Mouse (Mus musculus): ENCODE data around the gene Olfr1179. TPM values are rescaled to one million over a fixed set of nuclear protein-coding genes. Genes with fewer than 3 reads are reported as not detected.
"Not testable (repeated sequence)": the region's sequence is repeated elsewhere in the genome, so short reads cannot be mapped to it uniquely, and the experiment has no call there.

Gene Olfr1179
- not detected in 2 replicates for polyA plus RNA-seq (2015; fragmentation: Nextera tagmentation; extraction: Ambion mirVana)

GRCm38 (mm10) chr2:88406353-88406752 is at the start of gene Olfr1179:
TSS of gene Olfr1179 (minus strand) at chr2:88406453.
- Histone ChIP-seq H3K36me3 (ENCODE audit: insufficient read depth, low read length) (no peaks in the 10 kb centered on the region), H3K9ac (replicated peaks; ENCODE audit: low read length) (no peak within 1 kb of the TSS), H3K4me1 (ENCODE audit: insufficient read depth, low read length) (no peaks in the 10 kb centered on the region), H3K4me2 (replicated peaks; ENCODE audit: low read depth, low read length) (no peak within 1 kb of the TSS), H3K9me3 (ENCODE audit: low read length) (no peaks in the 10 kb centered on the region), H3K4me3 (ENCODE audit: low read length) (no peak within 1 kb of the TSS), H3K27ac (ENCODE audit: low read length) (no peak within 1 kb of the TSS), H3K27me3 (ENCODE audit: insufficient read depth, low read length) (no peaks in the 10 kb centered on the region)
- no peak for ATAC-seq (ENCODE audit: low FRiP score, low TSS enrichment)
- WGBS: 80% methylated on average over 3 of the region's 3 CpGs

GRCm38 (mm10) chr2:88454567-88454966 is 48.3 kb upstream of the Olfr1179 start, which contains the start of gene Olfr1183:
TSS of gene Olfr1183 (plus strand) at chr2:88454867.
- H3K27ac ChIP-seq (ENCODE audit: low read length); H3K4me2 ChIP-seq (replicated peaks; ENCODE audit: low read depth, low read length); H3K4me1 ChIP-seq (ENCODE audit: insufficient read depth, low read length); ATAC-seq (ENCODE audit: low FRiP score, low TSS enrichment); H3K9ac ChIP-seq (replicated peaks; ENCODE audit: low read length); H3K9me3 ChIP-seq (ENCODE audit: low read length); H3K27me3 ChIP-seq (ENCODE audit: insufficient read depth, low read length); H3K4me3 ChIP-seq (ENCODE audit: low read length); H3K36me3 ChIP-seq (ENCODE audit: insufficient read depth, low read length): not testable (repeated sequence)
- 92% methylated on average over 1 of the region's 1 CpGs for WGBS

GRCm38 (mm10) chr2:88449031-88449430 is 42.8 kb upstream of the Olfr1179 start, which contains the start of gene Gm13757:
TSS of gene Gm13757 (minus strand) at chr2:88449131.
- Histone ChIP-seq H3K4me3 (ENCODE audit: low read length) (no peak within 1 kb of the TSS), H3K27me3 (ENCODE audit: insufficient read depth, low read length) (no peaks in the 10 kb centered on the region), H3K9me3 (ENCODE audit: low read length) (no peaks in the 10 kb centered on the region), H3K4me1 (ENCODE audit: insufficient read depth, low read length) (no peaks in the 10 kb centered on the region), H3K4me2 (replicated peaks; ENCODE audit: low read depth, low read length) (no peak within 1 kb of the TSS), H3K27ac (ENCODE audit: low read length) (no peak within 1 kb of the TSS), H3K36me3 (ENCODE audit: insufficient read depth, low read length) (no peaks in the 10 kb centered on the region), H3K9ac (replicated peaks; ENCODE audit: low read length) (no peak within 1 kb of the TSS)
- ATAC-seq (ENCODE audit: low FRiP score, low TSS enrichment): no peak
- 85% methylated on average over 1 of the region's 1 CpGs for WGBS

GRCm38 (mm10) chr2:88426071-88426470 is 19.8 kb upstream of the Olfr1179 start, which contains the start of gene Olfr1181:
TSS of gene Olfr1181 (minus strand) at chr2:88426171.
- no peak for ATAC-seq (ENCODE audit: low FRiP score, low TSS enrichment)
- Histone ChIP-seq H3K4me2 (replicated peaks; ENCODE audit: low read depth, low read length) (no peak within 1 kb of the TSS), H3K9ac (replicated peaks; ENCODE audit: low read length) (no peak within 1 kb of the TSS), H3K36me3 (ENCODE audit: insufficient read depth, low read length) (no peaks in the 10 kb centered on the region), H3K9me3 (ENCODE audit: low read length) (no peaks in the 10 kb centered on the region), H3K4me1 (ENCODE audit: insufficient read depth, low read length) (no peaks in the 10 kb centered on the region), H3K27me3 (ENCODE audit: insufficient read depth, low read length) (no peaks in the 10 kb centered on the region), H3K4me3 (ENCODE audit: low read length) (no peak within 1 kb of the TSS), H3K27ac (ENCODE audit: low read length) (no peak within 1 kb of the TSS)
- 83% methylated on average over 1 of the region's 1 CpGs for WGBS

- no peak within 1 kb of the TSS for H3K4me2 ChIP-seq (replicated peaks; ENCODE audit: low read depth, low read length)
- 64% methylated on average over 2 of the region's 2 CpGs for WGBS
- H3K9ac ChIP-seq (replicated peaks; ENCODE audit: low read length): no peak within 1 kb of the TSS
- H3K27ac ChIP-seq (ENCODE audit: low read length): no peak within 1 kb of the TSS
- no peaks in the 10 kb centered on the region for H3K36me3 ChIP-seq (ENCODE audit: insufficient read depth, low read length)
- no peak for ATAC-seq (ENCODE audit: low FRiP score, low TSS enrichment)
- H3K27me3 ChIP-seq (ENCODE audit: insufficient read depth, low read length): no peaks in the 10 kb centered on the region
- no peak within 1 kb of the TSS for H3K4me3 ChIP-seq (ENCODE audit: low read length)
- H3K4me1 ChIP-seq (ENCODE audit: insufficient read depth, low read length): no peaks in the 10 kb centered on the region
- H3K9me3 ChIP-seq (ENCODE audit: low read length): no peaks in the 10 kb centered on the region
These were observed 12.8 kb upstream of the Olfr1179 start, which contains the start of gene Olfr1180 for GRCm38 (mm10) chr2:88419051-88419450. TSS of gene Olfr1180 (minus strand) at chr2:88419151.

- WGBS: 87% methylated on average over 1 of the region's 1 CpGs
- Histone ChIP-seq H3K36me3 (ENCODE audit: insufficient read depth, low read length) (no peaks in the 10 kb centered on the region), H3K9me3 (ENCODE audit: low read length) (no peaks in the 10 kb centered on the region), H3K4me3 (ENCODE audit: low read length) (no peak within 1 kb of the TSS), H3K9ac (replicated peaks; ENCODE audit: low read length) (no peak within 1 kb of the TSS), H3K27me3 (ENCODE audit: insufficient read depth, low read length) (no peaks in the 10 kb centered on the region), H3K4me2 (replicated peaks; ENCODE audit: low read depth, low read length) (no peak within 1 kb of the TSS), H3K4me1 (ENCODE audit: insufficient read depth, low read length) (no peaks in the 10 kb centered on the region), H3K27ac (ENCODE audit: low read length) (no peak within 1 kb of the TSS)
- no peak for ATAC-seq (ENCODE audit: low FRiP score, low TSS enrichment)
These were observed 19.5 kb downstream of the Olfr1179 start, which contains the start of gene Olfr1178 for GRCm38 (mm10) chr2:88386762-88387161. TSS of gene Olfr1178 (plus strand) at chr2:88387062.

- Histone ChIP-seq H3K27ac (ENCODE audit: low read length) (no peak overlapping the region), H3K4me2 (replicated peaks; ENCODE audit: low read depth, low read length) (no peak overlapping the region)
- no peak for ATAC-seq (ENCODE audit: low FRiP score, low TSS enrichment)
These were observed 49.9 kb downstream of the Olfr1179 start for GRCm38 (mm10) chr2:88356304-88356703.

More at GRCm38 (mm10) chr2:88356304-88356703, 49.9 kb downstream of the Olfr1179 start:
- no peaks in the 10 kb centered on the region for H3K36me3 ChIP-seq (ENCODE audit: insufficient read depth, low read length)
- H3K9me3 ChIP-seq (ENCODE audit: low read length): no peaks in the 10 kb centered on the region
- no peak overlapping the region for H3K4me3 ChIP-seq (ENCODE audit: low read length)
- H3K4me1 ChIP-seq (ENCODE audit: insufficient read depth, low read length): no peaks in the 10 kb centered on the region
- no peak overlapping the region for H3K9ac ChIP-seq (replicated peaks; ENCODE audit: low read length)
- H3K27me3 ChIP-seq (ENCODE audit: insufficient read depth, low read length): no peaks in the 10 kb centered on the region
- 3% methylated on average over 2 of the region's 2 CpGs for WGBS

Other genes with a start within 250 kb of the Olfr1179 start
- gene Olfr1168, start 224.6 kb downstream of the Olfr1179 start, polyA plus RNA-seq (2015; fragmentation: Nextera tagmentation; extraction: Ambion mirVana): not detected in 2 replicates
- not detected in 2 replicates for gene Olfr1170, start 178.1 kb downstream of the Olfr1179 start, polyA plus RNA-seq (2015; fragmentation: Nextera tagmentation; extraction: Ambion mirVana)
- not detected in 2 replicates for gene Olfr1173, start 126.6 kb downstream of the Olfr1179 start, polyA plus RNA-seq (2015; fragmentation: Nextera tagmentation; extraction: Ambion mirVana)
- not detected in 2 replicates for gene Olfr1174-ps, start 91.3 kb downstream of the Olfr1179 start, polyA plus RNA-seq (2015; fragmentation: Nextera tagmentation; extraction: Ambion mirVana)
- not detected in 2 replicates for gene Olfr1175-ps, start 79.2 kb downstream of the Olfr1179 start, polyA plus RNA-seq (2015; fragmentation: Nextera tagmentation; extraction: Ambion mirVana)
- gene Olfr1176, start 69.7 kb downstream of the Olfr1179 start, polyA plus RNA-seq (2015; fragmentation: Nextera tagmentation; extraction: Ambion mirVana): not detected in 2 replicates
- gene Olfr1177-ps, start 60.0 kb downstream of the Olfr1179 start, polyA plus RNA-seq (2015; fragmentation: Nextera tagmentation; extraction: Ambion mirVana): not detected in 2 replicates
- gene Olfr1178, start 19.4 kb downstream of the Olfr1179 start, polyA plus RNA-seq (2015; fragmentation: Nextera tagmentation; extraction: Ambion mirVana): not detected in 2 replicates
- not detected in 2 replicates for gene Olfr1180, start 12.7 kb upstream of the Olfr1179 start, polyA plus RNA-seq (2015; fragmentation: Nextera tagmentation; extraction: Ambion mirVana)
- gene Olfr1181, start 19.7 kb upstream of the Olfr1179 start, polyA plus RNA-seq (2015; fragmentation: Nextera tagmentation; extraction: Ambion mirVana): not detected in 2 replicates
- gene Gm13757, start 42.7 kb upstream of the Olfr1179 start, polyA plus RNA-seq (2015; fragmentation: Nextera tagmentation; extraction: Ambion mirVana): not detected in 2 replicates
- gene Olfr1183, start 48.4 kb upstream of the Olfr1179 start, polyA plus RNA-seq (2015; fragmentation: Nextera tagmentation; extraction: Ambion mirVana): not detected in 2 replicates
- not detected in 2 replicates for gene Olfr1184, start 77.1 kb upstream of the Olfr1179 start, polyA plus RNA-seq (2015; fragmentation: Nextera tagmentation; extraction: Ambion mirVana)
- gene Olfr1185-ps1, start 86.9 kb upstream of the Olfr1179 start, polyA plus RNA-seq (2015; fragmentation: Nextera tagmentation; extraction: Ambion mirVana): not detected in 2 replicates
- gene Olfr1186, start 112.1 kb upstream of the Olfr1179 start, polyA plus RNA-seq (2015; fragmentation: Nextera tagmentation; extraction: Ambion mirVana): not detected in 2 replicates
- not detected in 2 replicates for gene Olfr1188, start 150.5 kb upstream of the Olfr1179 start, polyA plus RNA-seq (2015; fragmentation: Nextera tagmentation; extraction: Ambion mirVana)
- gene Olfr1189, start 180.0 kb upstream of the Olfr1179 start, polyA plus RNA-seq (2015; fragmentation: Nextera tagmentation; extraction: Ambion mirVana): not detected in 2 replicates
- gene Olfr1191-ps1, start 234.1 kb upstream of the Olfr1179 start, polyA plus RNA-seq (2015; fragmentation: Nextera tagmentation; extraction: Ambion mirVana): not detected in 2 replicates
- not detected in 2 replicates for gene Olfr1192-ps1, start 242.1 kb upstream of the Olfr1179 start, polyA plus RNA-seq (2015; fragmentation: Nextera tagmentation; extraction: Ambion mirVana)